Mouse (Mus musculus) cerebellum, adult 2 months (tissue): ENCODE measurements at regions not wholly inside any gene's neighbourhood (a gene's known extent, or its start where the extent isn't known, plus 50 kb on each side); places are given as distances from the start of the nearest gene placed in this dataset.

ENCODE experiments used
- DNase-seq, 2 experiments: peaks; one replicate each; pipeline ENCODE4 v3.0.0; 2021
- H3K27ac ChIP-seq: fragments of 200-500 bp; 2 replicates; pipeline ENCODE4 v1.5.1; 2012; ENCODE audit warnings: low read length, control low read depth, inconsistent platforms; ENCODE audit not compliant: insufficient read depth
- H3K27me3 ChIP-seq: fragments of 200-500 bp; 2 replicates; pipeline ENCODE4 v1.6.1; 2012; ENCODE audit warnings: inconsistent platforms, mild to moderate bottlenecking, low read length, moderate library complexity; ENCODE audit not compliant: control insufficient read depth, insufficient read depth
- H3K4me1 ChIP-seq: fragments of 200-500 bp; 2 replicates; pipeline ENCODE4 v1.6.1; 2011; ENCODE audit warnings: low read length; ENCODE audit not compliant: control insufficient read depth, insufficient read depth
- H3K4me3 ChIP-seq: fragments of 200-500 bp; replicated peaks from 2 replicates; pipeline ENCODE3; 2011; ENCODE audit warnings: mild to moderate bottlenecking, low read depth, low read length, control low read depth; ENCODE audit not compliant: insufficient read depth
- CTCF ChIP-seq: fragments of 200-500 bp; IDR thresholded peaks from 2 replicates; pipeline ENCODE4 v1.5.1; 2011; ENCODE audit warnings: low read depth, mild to moderate bottlenecking, control low read depth, low read length, moderate library complexity, borderline replicate concordance; ENCODE audit not compliant: insufficient read depth
- POLR2A ChIP-seq: fragments of 200-500 bp; IDR thresholded peaks from 2 replicates; pipeline ENCODE4 v1.6.1; 2011; ENCODE audit warnings: low read length, control low read depth, borderline replicate concordance; ENCODE audit not compliant: insufficient read depth
- WGBS: fragments of 180-500 bp; shearing (Covaris S2); methylation state at CpG from one replicate; pipeline ENCODE4 v1.1.7; 2018; 5-methylcytosine and 5-hydroxymethylcytosine counted together

GRCm38 (mm10) chr10:117525608-117526007 lies 103.7 kb upstream of the Cpm start:
- Histone ChIP-seq H3K27me3 (no peaks in the 10 kb centered on the region), H3K4me1 (no peaks in the 10 kb centered on the region), H3K4me3 (no peak overlapping the region), H3K27ac (no peak overlapping the region)
- TF ChIP-seq POLR2A: no peak
- no peak for TF ChIP-seq CTCF
- no peak for DNase-seq
- WGBS: 27% methylated on average over 3 of the region's 3 CpGs

- no peak overlapping the region for H3K27ac ChIP-seq
- no peak overlapping the region for H3K4me3 ChIP-seq
- DNase-seq: no peak
- no peak for TF ChIP-seq POLR2A
- TF ChIP-seq CTCF: no peak
- WGBS: 80% methylated on average over 8 of the region's 8 CpGs
- H3K4me1 ChIP-seq: no peaks in the 10 kb centered on the region
- no peaks in the 10 kb centered on the region for H3K27me3 ChIP-seq
Observed at GRCm38 (mm10) chr10:117524926-117525565, 104.3 kb upstream of the Cpm start.

- no peak for TF ChIP-seq CTCF
- TF ChIP-seq POLR2A: no peak
- WGBS: 82% methylated on average over 7 of the region's 7 CpGs
- no peaks in the 10 kb centered on the region for H3K27me3 ChIP-seq
- no peak for DNase-seq
- H3K27ac ChIP-seq: no peak overlapping the region
- H3K4me1 ChIP-seq: no peaks in the 10 kb centered on the region
- H3K4me3 ChIP-seq: no peak overlapping the region
Observed at GRCm38 (mm10) chr10:117524101-117524500, 105.2 kb upstream of the Cpm start.

GRCm38 (mm10) chr10:117522906-117523829 lies 106.1 kb upstream of the Cpm start:
- DNase-seq: no peak

GRCm38 (mm10) chr10:117522373-117522772 lies 106.9 kb upstream of the Cpm start:
- Histone ChIP-seq H3K27ac (no peak overlapping the region), H3K4me3 (no peak overlapping the region), H3K4me1 (no peaks in the 10 kb centered on the region), H3K27me3 (no peaks in the 10 kb centered on the region)
- no peak for DNase-seq
- no peak for TF ChIP-seq CTCF
- no peak for TF ChIP-seq POLR2A
- WGBS: 78% methylated on average over 3 of the region's 3 CpGs

More at GRCm38 (mm10) chr10:117522906-117523829, 106.1 kb upstream of the Cpm start:
- WGBS: 83% methylated on average over 10 of the region's 10 CpGs
- no peak for TF ChIP-seq POLR2A
- TF ChIP-seq CTCF: no peak
- Histone ChIP-seq H3K27ac (no peak overlapping the region), H3K27me3 (no peaks in the 10 kb centered on the region), H3K4me3 (no peak overlapping the region), H3K4me1 (no peaks in the 10 kb centered on the region)

- DNase-seq: no peak
- 77% methylated on average over 23 of the region's 23 CpGs for WGBS
- Histone ChIP-seq H3K4me1 (no peaks in the 10 kb centered on the region), H3K27ac (no peak overlapping the region), H3K27me3 (no peaks in the 10 kb centered on the region), H3K4me3 (no peak overlapping the region)
- no peak for TF ChIP-seq POLR2A
- no peak for TF ChIP-seq CTCF
Observed at GRCm38 (mm10) chr10:117521315-117522270, 107.7 kb upstream of the Cpm start.
